Mouse (Mus musculus) embryonic stem cell, embryonic (primary cell): ENCODE measurements around the gene A830031A19Rik.

Experiments used
- CTCF ChIA-PET, 4 experiments: fragments of 300-600 bp in 2 of 4; fragments of 350-600 bp in 2 of 4; sonication (Branson Sonifier 250); formaldehyde crosslinking; loops; one replicate each; lab custom pipeline; 2022; ENCODE audit warnings: inconsistent platforms in 2 of 4; lab: Charles Lee
- POLR2A ChIA-PET, 4 experiments: fragments of 300-600 bp in 2 of 4; fragments of 350-600 bp in 2 of 4; sonication (Branson Sonifier 250); formaldehyde crosslinking; loops; one replicate each; lab custom pipeline; 2022; ENCODE audit warnings: antibody characterized with exemption in 4 of 4, inconsistent platforms in 1 of 4; lab: Charles Lee

The A830031A19Rik gene

DNA sequence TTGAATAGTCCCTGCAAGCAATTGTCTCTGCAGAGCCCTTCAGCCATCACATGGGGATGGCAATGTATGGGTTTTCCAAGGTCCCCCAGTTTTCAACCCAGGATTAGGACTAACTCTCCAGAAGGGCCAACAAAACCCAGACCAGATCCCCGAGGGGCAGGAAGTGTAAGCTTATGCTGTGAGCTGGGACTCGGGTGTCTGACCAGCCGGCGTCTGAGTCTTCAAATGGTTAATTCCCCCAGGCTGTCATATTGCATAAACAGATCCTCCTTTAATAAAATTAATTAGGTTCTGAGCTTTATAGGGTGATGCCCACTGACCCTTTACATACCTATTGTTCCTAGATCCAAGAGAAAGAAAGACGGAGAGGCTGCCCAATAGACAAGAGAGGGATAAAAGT lies 14.4 kb downstream of the A830031A19Rik start:
- CTCF ChIA-PET, result interaction anchor here in 2 of 4 experiments (0.6 to 1.4 kb wide), 2 partner anchors 11 to 220 kb away, joined by 3 read pairs; no protein-coding TSS in a partner anchor
- POLR2A ChIA-PET, result interaction anchor here in 1 of 4 experiments (1.1 to 1.5 kb wide), 3 partner anchors 11 to 40 kb away, joined by 3 to 4 read pairs (median 3); no protein-coding TSS in a partner anchor

DNA sequence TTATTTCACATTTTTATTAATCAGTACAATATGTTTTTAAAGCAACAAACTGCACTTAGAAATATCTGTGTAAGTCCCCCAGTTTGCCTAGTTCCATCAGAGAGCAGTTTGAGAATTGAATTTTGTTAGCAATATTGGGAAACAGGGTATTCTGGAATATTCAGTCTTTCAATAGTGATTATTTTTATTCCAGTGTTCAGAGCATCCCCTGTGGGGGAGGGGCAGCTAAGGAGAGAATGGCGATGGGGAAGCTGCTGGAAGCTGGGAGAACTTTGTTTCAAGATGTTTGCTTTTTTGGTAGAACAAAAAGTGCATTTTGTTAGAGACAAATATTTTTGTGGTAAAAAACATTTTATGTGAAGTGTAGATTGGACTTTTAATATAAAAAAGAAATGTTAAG lies 15.7 kb downstream of the A830031A19Rik start:
- POLR2A ChIA-PET, result no interaction called here
- CTCF ChIA-PET, result interaction anchor here in 1 of 4 experiments (1.6 kb wide), 1 partner anchor 10 kb away, joined by 7 read pairs; no protein-coding TSS in a partner anchor

DNA sequence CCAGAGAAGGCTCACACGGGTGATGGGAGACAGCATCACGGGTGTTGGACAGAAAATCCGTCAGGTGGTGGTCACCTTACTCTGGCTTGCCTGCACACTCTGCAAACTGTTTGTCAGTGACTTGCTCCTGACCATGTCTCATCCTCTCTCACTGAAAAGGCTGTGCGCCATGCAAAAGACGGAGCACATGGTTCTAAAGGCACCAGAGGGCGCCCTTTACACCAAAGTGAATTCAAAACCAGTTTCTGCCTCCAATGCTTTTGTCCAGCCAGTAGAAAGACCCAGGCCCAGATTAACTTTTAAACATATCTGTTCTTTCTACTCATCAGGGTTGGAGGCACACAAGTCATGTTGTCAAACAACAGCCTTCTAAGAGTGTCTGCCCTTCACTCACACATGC lies 22.0 kb downstream of the A830031A19Rik start:
- POLR2A ChIA-PET, result interaction anchor here in 1 of 4 experiments (0.5 kb wide), 1 partner anchor 1121 kb away, joined by 3 read pairs; no protein-coding TSS in a partner anchor
- CTCF ChIA-PET, result interaction anchor here in 1 of 4 experiments (1.0 kb wide), 1 partner anchor 33 kb away, joined by 4 read pairs; no protein-coding TSS in a partner anchor

DNA sequence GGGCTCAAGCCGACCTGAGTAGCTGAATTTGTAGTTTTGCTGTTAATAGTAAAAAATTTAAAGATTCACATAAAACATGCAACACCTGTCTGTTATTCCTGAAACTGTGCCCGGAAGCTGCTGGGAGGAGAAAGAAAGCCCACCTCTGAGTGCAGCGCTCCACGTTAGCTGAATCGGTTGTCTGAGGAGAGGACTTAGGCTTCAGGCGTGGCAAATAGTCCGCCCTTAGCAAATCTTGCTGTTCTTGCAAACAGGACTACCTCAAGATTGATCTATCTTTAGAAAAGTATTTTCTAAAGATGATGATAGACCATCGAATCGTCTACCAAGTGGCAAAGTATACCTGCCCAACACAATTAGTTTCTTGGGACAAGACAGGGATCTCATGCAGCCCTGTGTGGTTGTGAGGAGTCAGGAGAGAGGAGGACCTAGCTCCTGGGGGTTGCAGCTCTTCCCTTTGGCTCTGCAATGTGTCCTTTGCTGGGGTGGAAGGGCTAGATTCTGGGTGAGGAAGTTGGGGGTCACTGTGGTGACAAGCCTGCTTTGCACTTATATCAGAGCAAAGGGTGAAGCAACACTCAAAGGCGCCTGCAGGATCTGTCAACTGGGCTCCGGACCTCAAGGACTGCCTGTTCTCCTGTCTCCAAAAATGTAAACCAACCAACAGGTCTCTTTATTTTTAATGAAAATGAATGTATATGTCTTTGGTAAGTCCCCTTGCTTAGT lies 24.7 kb downstream of the A830031A19Rik start:
- CTCF ChIA-PET, result interaction anchor here in 2 of 4 experiments (0.7 to 1.6 kb wide), 6 partner anchors 8 to 219 kb away, joined by 3 to 7 read pairs (median 4); partner anchors contain the start of gene Bcl11a (in 1 of the 2)
- POLR2A ChIA-PET, result interaction anchor here in 2 of 4 experiments (0.5 to 0.6 kb wide), 2 partner anchors 13 to 48 kb away, joined by 3 to 4 read pairs; no protein-coding TSS in a partner anchor

DNA sequence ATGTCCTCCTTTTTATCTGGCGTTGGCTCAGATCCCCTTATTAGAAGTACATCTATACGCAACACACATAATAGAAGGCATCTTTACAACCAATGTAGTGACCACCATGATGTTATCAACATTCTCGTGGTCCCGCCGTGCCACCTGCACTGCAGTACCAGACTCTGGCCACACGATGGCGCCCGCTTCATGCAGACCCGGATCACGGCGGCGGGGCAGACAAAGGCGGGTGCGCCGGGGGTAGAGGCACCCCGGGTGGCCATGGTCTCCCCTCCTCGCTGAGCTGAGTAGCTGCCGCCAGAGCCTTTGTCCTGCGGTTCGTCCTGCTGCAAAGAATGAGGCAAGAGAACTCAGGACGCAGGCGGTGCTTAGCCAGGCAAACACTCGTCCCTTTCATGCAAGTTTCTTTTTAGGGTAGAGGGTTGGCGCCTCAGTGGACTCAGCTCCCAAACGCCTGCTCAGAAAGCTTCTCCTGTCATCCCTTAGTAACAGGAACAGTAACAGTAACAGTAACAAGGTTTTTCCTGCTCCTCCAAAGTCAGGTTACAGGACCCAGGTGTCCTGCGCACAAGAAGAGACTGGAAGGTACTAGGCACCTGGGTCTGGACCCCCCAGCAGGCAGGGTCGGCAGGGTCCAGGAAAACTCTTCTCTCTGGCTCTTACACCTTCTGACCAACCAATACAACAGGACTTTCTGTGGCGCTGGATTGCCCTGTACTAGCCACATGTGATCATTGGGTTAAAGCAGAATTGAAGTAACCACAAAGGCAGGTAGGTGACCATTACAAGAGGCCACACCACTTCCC lies 25.4 kb downstream of the A830031A19Rik start:
- POLR2A ChIA-PET, result interaction anchor here in 2 of 4 experiments (0.5 to 1.4 kb wide), 3 partner anchors 11 to 48 kb away, joined by 3 to 4 read pairs (median 3); no protein-coding TSS in a partner anchor
- CTCF ChIA-PET, result interaction anchor here in 2 of 4 experiments (0.6 to 1.6 kb wide), 9 partner anchors 9 to 284 kb away, joined by 3 to 7 read pairs (median 3); partner anchors contain the start of gene Bcl11a (in 1 of the 2)

DNA sequence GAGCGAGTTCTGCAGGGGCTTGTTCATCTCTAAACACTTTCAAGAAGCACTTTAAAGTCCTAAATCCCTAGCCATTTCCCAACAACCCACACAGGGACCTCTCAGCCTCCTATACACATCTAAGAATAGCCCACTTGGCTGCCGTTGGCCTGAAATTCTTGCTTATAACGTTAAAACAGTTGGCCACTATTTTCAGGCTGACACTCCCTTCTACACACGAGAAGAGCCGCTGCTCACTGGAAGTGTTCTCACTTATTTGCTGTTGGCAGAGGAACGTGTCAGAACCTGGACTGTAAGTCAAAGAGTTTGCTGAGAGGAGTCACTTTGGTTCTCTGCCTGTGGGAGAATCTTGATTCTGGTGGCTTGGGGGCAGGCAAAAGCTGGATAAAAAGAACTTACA lies 30.8 kb downstream of the A830031A19Rik start:
- CTCF ChIA-PET, result no interaction called here
- POLR2A ChIA-PET, result interaction anchor here in 1 of 4 experiments (0.6 kb wide), 1 partner anchor 439 kb away, joined by 3 read pairs; no protein-coding TSS in a partner anchor

DNA sequence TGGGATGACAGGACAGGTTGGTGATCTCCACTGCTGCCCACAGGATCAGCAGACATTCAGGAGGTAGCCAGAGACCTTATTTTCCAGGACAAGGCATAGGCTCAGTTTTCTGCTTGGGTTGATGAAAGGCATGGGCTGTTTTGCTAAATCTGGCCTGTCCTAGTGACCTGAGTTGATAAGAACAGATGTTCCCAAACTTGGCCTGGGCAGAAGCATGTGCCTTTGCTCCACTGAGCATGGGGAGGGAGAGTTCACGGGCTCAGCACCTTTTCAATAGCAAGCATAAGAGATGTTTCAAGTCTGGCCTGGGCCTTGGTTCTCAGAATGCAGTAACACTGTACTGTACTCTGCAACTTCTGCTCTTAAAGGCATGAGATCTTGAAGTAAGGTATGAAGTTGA lies 54.1 kb downstream of the A830031A19Rik start:
- POLR2A ChIA-PET, result no interaction called here
- CTCF ChIA-PET, result interaction anchor here in 1 of 4 experiments (2.0 kb wide), 1 partner anchor 12 kb away, joined by 4 read pairs; no protein-coding TSS in a partner anchor

DNA sequence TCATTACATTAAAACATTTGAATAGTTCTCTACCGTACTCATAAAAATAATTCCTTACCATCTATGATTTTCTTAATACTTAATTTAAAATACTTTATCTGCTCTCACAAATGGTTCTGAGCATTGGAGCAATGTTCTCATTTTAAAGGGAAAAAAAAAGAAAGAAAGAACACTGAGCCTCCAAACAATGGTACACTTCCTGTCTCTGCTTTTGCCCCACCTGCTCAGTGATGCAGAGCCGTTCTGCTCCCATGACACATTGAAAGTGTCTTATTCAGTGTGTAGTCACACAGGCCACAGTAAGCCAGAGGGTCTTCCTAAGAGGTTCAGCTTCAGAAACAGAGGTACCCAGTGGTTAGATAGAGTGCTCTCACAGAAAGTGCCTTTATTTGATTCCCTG lies 56.1 kb downstream of the A830031A19Rik start:
- POLR2A ChIA-PET, result no interaction called here
- CTCF ChIA-PET, result interaction anchor here in 1 of 4 experiments (1.2 kb wide), 1 partner anchor 10 kb away, joined by 4 read pairs; no protein-coding TSS in a partner anchor

DNA sequence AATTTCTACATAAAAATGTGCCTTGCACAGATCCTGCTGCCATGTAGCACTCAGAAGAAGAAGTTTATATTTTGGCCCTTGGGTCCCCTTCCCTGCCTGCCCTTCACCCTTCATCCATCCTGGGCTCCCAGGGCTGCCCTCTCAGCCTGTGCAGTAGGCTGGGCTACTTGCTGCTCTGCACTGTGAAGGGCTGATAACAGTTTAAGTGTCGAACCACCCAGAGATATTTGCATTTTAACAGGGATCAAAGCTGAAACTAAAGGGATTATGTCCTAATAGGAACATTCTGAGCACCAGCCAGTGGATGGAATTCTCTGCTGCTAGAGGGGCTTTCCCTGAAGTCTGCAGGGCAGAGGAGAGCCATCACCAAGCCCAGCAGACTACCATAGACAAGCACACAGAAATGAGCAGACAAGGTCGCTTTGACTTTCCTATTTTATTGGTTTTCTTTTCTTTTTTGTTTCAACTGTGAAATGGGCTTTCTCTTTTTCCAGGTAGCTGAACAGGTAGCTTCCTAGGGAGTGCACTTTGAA lies 58.1 kb downstream of the A830031A19Rik start:
- CTCF ChIA-PET, result interaction anchor here in 1 of 4 experiments (0.9 to 1.4 kb wide), 2 partner anchors 8 to 10 kb away, joined by 4 read pairs; no protein-coding TSS in a partner anchor
- POLR2A ChIA-PET, result interaction anchor here in 1 of 4 experiments (1.1 kb wide), 1 partner anchor 29 kb away, joined by 3 read pairs; no protein-coding TSS in a partner anchor

DNA sequence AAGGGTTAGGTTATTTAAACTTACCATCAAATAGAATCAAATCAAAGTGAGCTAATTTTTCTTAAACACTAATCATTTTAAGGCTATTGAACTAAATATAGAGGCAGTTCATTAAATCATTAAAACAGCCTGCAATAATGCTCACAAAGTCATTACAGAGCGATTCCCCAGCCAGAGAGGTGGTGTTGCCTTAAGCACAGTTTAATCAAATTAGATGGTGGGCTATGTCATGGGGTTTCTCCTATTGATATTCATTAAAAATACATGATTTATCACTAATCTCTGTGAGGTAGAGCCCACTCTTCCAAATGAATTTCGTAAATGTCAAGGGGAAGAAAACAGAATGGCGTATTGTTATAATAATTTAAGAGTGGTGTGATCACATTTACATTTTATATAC lies 58.8 kb downstream of the A830031A19Rik start:
- ChIA-PET POLR2A (interaction anchor here in 1 of 4 experiments (1.1 kb wide), 1 partner anchor 30 kb away, joined by 3 read pairs; no protein-coding TSS in a partner anchor), CTCF (interaction anchor here in 2 of 4 experiments (0.7 to 1.4 kb wide), 3 partner anchors 8 to 20 kb away, joined by 3 to 4 read pairs (median 4); no protein-coding TSS in a partner anchor)

DNA sequence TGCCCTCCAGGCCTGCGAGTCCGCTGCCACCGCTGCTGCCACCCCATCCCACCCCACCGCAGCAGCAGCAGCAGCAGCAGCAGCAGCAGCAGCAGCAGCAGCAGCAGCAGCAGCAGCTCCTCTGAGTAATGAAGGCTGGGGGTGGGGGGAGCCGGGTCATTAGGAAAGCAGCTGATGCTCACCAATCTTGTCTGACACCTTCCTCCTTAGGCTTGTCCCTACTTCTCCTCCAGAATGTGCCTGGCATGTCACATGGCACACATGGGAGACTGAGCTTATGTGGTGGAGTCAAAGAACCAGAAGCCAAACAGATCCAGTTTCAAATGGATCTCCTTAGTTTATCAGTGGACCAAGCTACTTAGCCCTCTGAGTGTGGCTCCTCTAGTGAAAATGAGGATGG lies 60.2 kb downstream of the A830031A19Rik start:
- ChIA-PET CTCF (interaction anchor here in 1 of 4 experiments (0.7 kb wide), 1 partner anchor 235 kb away, joined by 5 read pairs; no protein-coding TSS in a partner anchor), POLR2A (no interaction called here)

DNA sequence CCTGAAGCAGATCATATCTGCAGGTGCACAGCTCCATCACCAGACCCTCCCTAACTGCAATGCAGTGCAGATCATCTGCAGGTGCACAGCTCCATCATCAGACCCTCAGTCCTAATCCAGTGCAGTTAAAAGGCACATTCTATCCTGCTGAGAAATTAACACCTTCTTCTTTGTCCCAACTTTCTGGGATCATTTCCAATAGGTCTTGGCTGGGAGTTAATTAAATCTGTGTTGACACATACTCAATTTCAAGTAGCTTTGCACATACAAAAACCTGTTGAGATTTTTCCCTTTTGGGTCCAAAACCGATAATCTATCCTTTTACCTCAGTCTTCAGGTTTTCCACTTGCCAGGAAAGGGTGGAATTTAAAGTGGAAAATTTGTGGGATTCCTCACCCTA lies 62.6 kb downstream of the A830031A19Rik start:
- CTCF ChIA-PET, result no interaction called here

DNA sequence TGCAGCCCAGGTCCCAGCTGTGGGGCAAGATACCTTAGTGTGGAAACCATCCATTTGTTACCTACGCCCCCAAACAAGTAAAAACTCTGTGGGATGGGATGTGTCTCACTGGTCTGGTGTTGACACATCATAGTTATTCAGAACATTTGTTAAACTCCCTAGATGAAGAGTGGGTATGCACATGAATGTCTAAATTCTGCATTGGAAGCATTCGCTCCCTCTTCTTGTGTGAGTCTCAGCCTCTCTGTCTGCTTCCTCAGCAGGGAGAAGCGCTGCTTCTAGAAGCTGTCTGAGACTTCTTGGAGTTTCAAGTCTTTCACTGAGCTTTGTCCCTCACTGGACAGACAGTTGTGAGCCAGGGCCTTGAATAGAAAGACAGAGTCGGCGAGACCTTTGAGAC lies 65.9 kb downstream of the A830031A19Rik start:
- POLR2A ChIA-PET, result interaction anchor here in 1 of 4 experiments (1.3 kb wide), 1 partner anchor 9 kb away, joined by 4 read pairs; no protein-coding TSS in a partner anchor
- CTCF ChIA-PET, result interaction anchor here in 1 of 4 experiments (0.5 kb wide), 1 partner anchor 361 kb away, joined by 3 read pairs; no protein-coding TSS in a partner anchor

More for the DNA sequence above, 62.6 kb downstream of the A830031A19Rik start:
- POLR2A ChIA-PET, result no interaction called here

DNA sequence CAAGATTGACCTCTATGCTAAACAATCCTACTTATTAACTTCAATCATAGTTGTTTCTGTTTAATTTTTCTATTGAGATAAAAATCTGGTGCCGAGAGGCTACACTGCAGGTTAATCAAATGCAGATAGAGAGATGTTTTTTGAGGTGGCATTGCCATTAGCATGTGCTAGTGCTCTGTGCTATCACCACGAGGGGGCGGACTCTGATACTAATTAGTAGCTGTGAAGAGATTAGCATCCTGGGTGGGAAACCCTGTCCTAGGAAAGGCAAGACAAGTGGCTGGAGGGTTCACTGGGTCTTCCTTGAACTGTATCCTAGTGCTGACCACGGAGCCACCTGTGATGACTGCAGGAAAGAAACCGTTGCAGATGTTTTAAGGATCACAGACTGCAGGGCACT lies 66.6 kb downstream of the A830031A19Rik start:
- ChIA-PET POLR2A (interaction anchor here in 1 of 4 experiments (1.3 kb wide), 1 partner anchor 9 kb away, joined by 4 read pairs; no protein-coding TSS in a partner anchor), CTCF (interaction anchor here (0.5 to 0.8 kb wide), 8 partner anchors 8 to 622 kb away, joined by 3 to 5 read pairs (median 4); no protein-coding TSS in a partner anchor)

DNA sequence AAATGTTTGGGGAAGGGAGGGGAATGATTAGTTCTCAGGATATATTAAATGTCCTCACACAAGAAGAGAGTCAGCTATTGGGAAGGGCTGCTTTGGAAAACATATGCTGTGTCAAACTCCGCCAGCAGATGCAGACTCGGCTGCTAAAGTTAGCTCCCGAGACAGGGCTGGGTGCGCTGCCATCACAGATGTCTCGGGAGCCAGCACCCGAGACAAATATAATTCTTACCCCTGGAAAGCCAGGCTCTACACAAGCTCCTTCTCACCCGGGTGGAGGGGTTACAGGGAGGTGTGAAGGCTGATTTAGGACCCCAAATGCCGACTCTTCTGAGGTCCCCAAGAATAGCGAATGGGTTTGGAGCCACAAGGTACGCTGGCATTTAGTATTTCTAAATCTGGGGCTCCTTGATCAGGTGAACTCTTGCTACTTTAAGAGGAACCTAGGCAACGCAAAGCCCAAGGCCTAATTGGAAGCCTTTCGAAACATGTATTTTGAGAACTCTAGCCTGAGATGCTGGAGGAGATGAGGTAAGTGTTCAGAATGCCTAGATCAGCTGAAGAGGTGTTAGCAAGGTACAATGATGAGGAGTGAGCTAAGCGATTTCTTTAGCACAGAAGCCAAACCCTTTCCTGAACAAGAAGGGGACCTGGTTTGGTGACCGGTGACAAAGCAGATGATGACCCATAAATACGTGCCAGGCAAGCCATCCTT lies 69.3 kb downstream of the A830031A19Rik start:
- ChIA-PET POLR2A (no interaction called here), CTCF (interaction anchor here in 1 of 4 experiments (1.0 kb wide), 1 partner anchor 26 kb away, joined by 5 read pairs; no protein-coding TSS in a partner anchor)

DNA sequence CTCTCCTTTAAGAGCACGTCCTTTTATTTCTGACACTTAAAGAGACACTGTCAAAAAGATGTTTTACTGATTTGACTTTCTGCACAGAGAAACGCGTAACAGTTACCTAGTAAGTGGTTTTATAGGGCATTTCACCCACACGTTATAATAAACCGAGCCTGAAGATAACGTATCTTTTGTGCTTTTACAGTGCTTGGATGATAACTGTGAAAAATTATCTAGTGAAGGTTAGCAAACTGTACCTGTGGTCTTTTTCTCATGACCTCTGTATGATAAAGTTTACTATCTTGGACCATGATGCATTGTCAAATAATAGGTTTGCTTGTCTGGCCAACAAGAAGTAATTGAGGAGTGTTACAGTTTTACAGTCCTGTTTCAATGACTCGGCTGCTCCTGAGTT lies 74.2 kb downstream of the A830031A19Rik start:
- POLR2A ChIA-PET, result no interaction called here
- CTCF ChIA-PET, result no interaction called here
